Mouse (Mus musculus): ENCODE data around the gene Psg19. TPM values are rescaled to one million over a fixed set of nuclear protein-coding genes. Genes with fewer than 3 reads are reported as not detected.

The Psg19 gene
- not detected in 4 replicates for total RNA-seq (2023; ENCODE audit: inconsistent age)

DNA sequence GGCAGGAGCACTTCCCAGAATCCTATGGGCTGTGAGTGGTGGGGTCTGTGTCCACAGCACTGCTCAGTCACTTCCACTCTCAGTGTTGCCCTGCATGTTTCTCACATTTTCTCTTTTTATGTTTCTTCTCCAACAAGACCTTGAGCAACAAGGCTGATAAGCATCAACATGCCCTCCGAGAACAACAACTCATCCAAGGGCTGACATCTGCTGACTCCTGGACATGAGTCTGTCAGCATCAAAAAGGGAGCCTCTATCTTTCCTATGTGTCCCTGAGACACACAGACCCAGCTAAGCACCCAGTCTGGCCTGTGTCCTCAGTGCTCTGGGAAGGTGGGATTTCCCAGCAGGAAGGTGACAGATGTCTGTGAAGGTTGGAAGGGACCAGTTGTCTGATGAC, at the start of gene Psg19:
Gene Psg19 (minus strand): TSS at position 101 of the 400 bp plus-strand sequence.

GRCm38 (mm10) chr7:18839865-18840264, 41.5 kb upstream of the Psg19 start, which contains the start of gene Mill2:
Mill2 (plus strand) TSS chr7:18839966.

GRCm38 (mm10) chr7:18821507-18821906, 23.2 kb upstream of the Psg19 start, which contains the start of gene Psg17:
Psg17 (minus strand) TSS chr7:18821607.

Other genes starting within 250 kb of the Psg19 start
- not detected in 4 replicates for gene Psg27, start 231.2 kb downstream of the Psg19 start, total RNA-seq (2023; ENCODE audit: inconsistent age)
- gene Psg23, start 182.0 kb downstream of the Psg19 start, total RNA-seq (2023; ENCODE audit: inconsistent age): not detected in 4 replicates
- not detected in 4 replicates for gene Psg21, start 141.8 kb downstream of the Psg19 start, total RNA-seq (2023; ENCODE audit: inconsistent age)
- gene Psg20, start 112.3 kb downstream of the Psg19 start, total RNA-seq (2023; ENCODE audit: inconsistent age): not detected in 4 replicates
- gene Psg22, start 80.4 kb downstream of the Psg19 start, total RNA-seq (2023; ENCODE audit: inconsistent age): not detected in 4 replicates
- gene Psg17, start 23.1 kb upstream of the Psg19 start, total RNA-seq (2023; ENCODE audit: inconsistent age): not detected in 4 replicates
- gene Mill2, start 41.4 kb upstream of the Psg19 start, total RNA-seq (2023; ENCODE audit: inconsistent age): not detected in 4 replicates
- 20.5 to 23.4 TPM (median 22.0 TPM) in 4 replicates for gene Pglyrp1, start 72.8 kb upstream of the Psg19 start, total RNA-seq (2023; ENCODE audit: inconsistent age)
- 17.6 to 25.4 TPM (median 23.2 TPM) in 4 replicates for gene Ccdc61, start 111.9 kb upstream of the Psg19 start, total RNA-seq (2023; ENCODE audit: inconsistent age)
- gene Nova2, start 127.4 kb upstream of the Psg19 start, total RNA-seq (2023; ENCODE audit: inconsistent age): not detected in 4 replicates
- gene Nanos2, start 188.9 kb upstream of the Psg19 start, total RNA-seq (2023; ENCODE audit: inconsistent age): not detected in 4 replicates
- gene Mypop, start 192.7 kb upstream of the Psg19 start, total RNA-seq (2023; ENCODE audit: inconsistent age): 1.2 to 2.0 TPM (median 1.5 TPM) in 4 replicates
- gene Irf2bp1, start 205.5 kb upstream of the Psg19 start, total RNA-seq (2023; ENCODE audit: inconsistent age): 28.5 to 35.3 TPM (median 33.8 TPM) in 4 replicates
- gene Foxa3, start 225.0 kb upstream of the Psg19 start, total RNA-seq (2023; ENCODE audit: inconsistent age): not detected in 4 replicates
- gene Sympk, start 225.9 kb upstream of the Psg19 start, total RNA-seq (2023; ENCODE audit: inconsistent age): 99.2 to 117 TPM (median 107 TPM) in 4 replicates